Mouse (Mus musculus): ENCODE results near the gene Gm20517. TPM values are rescaled to one million over a fixed set of nuclear protein-coding genes. Genes with fewer than 3 reads are reported as not detected.
"Not testable (repeated sequence)": the region's sequence is repeated elsewhere in the genome, so short reads cannot be mapped to it uniquely, and the experiment has no call there.

Gene Gm20517
- total RNA-seq, 1 experiment, result 5.4 TPM

GRCm38 (mm10) chr17:47642992-47643391, 31.6 kb downstream of the Gm20517 start:
- no peak for TF ChIP-seq MAFK (IDR thresholded peaks at IDR 0.05; ENCODE audit: insufficient read depth, low read depth, low read length)
- TF ChIP-seq HCFC1 (IDR thresholded peaks at IDR 0.05; ENCODE audit: borderline replicate concordance, insufficient read depth, low read length), result no peak
- no peak for TF ChIP-seq CHD2 (IDR thresholded peaks at IDR 0.05; ENCODE audit: low read depth, low read length)
- no peak for TF ChIP-seq ZC3H11A (IDR thresholded peaks at IDR 0.05; ENCODE audit: borderline replicate concordance, low read depth, low read length)
- TF ChIP-seq ZNF384 (IDR thresholded peaks at IDR 0.05; ENCODE audit: low read depth, low read length), result no peak
- H3K4me1 ChIP-seq (ENCODE audit: control insufficient read depth in 2 of 2, insufficient read depth in 2 of 2, low read length in 2 of 2, poor library complexity in 1 of 2), result 0 out of 4 replicates have a peak, but pooled peaks cover 0 to 3% of the 10 kb centered on the region in 2 experiments
- H3K9me3 ChIP-seq (ENCODE audit: control insufficient read depth, insufficient read depth, low read depth, low read length), result no peaks in the 10 kb centered on the region
- in situ Hi-C loops (cut with MboI; ENCODE audit: low sequenced_read_pairs in 2 of 2, unreplicated experiment in 2 of 2), result no loop called here
- no peak overlapping the region for H3K27ac ChIP-seq (ENCODE audit: insufficient read depth, low read depth, low read length, poor library complexity, severe bottlenecking)
- H3K36me3 ChIP-seq (ENCODE audit: control insufficient read depth, insufficient read depth, low read length, poor library complexity, severe bottlenecking), result no peaks in the 10 kb centered on the region
- H3K4me3 ChIP-seq (ENCODE audit: insufficient read depth in 1 of 2, low read depth in 1 of 2, low read length in 2 of 2, poor library complexity in 1 of 2, severe bottlenecking in 1 of 2), result no peak overlapping the region
- no peak for DNase-seq (ENCODE audit: low read depth, low spot score)
- H3K9ac ChIP-seq (ENCODE audit: insufficient read depth, low read depth, low read length, poor library complexity, severe bottlenecking), result no peak overlapping the region

GRCm38 (mm10) chr17:47646683-47647082, 35.3 kb downstream of the Gm20517 start:
- in situ Hi-C loops (cut with MboI; ENCODE audit: low sequenced_read_pairs in 2 of 2, unreplicated experiment in 2 of 2), result no loop called here
- Histone ChIP-seq H3K4me3 (ENCODE audit: insufficient read depth in 1 of 2, low read depth in 1 of 2, low read length in 2 of 2, poor library complexity in 1 of 2, severe bottlenecking in 1 of 2) (no peak overlapping the region), H3K27ac (ENCODE audit: insufficient read depth, low read depth, low read length, poor library complexity, severe bottlenecking) (no peak overlapping the region), H3K4me1 (ENCODE audit: control insufficient read depth in 2 of 2, insufficient read depth in 2 of 2, low read length in 2 of 2, poor library complexity in 1 of 2) (peaks cover 3% of the 10 kb centered on the region in 2 experiments; a peak in 1 of 4 replicates), H3K9me3 (ENCODE audit: control insufficient read depth, insufficient read depth, low read depth, low read length) (no peaks in the 10 kb centered on the region), H3K9ac (ENCODE audit: insufficient read depth, low read depth, low read length, poor library complexity, severe bottlenecking) (no peak overlapping the region), H3K36me3 (ENCODE audit: control insufficient read depth, insufficient read depth, low read length, poor library complexity, severe bottlenecking) (no peaks in the 10 kb centered on the region)
- TF ChIP-seq ZNF384 (IDR thresholded peaks at IDR 0.05; ENCODE audit: low read depth, low read length) (peak; percentile 94), ZC3H11A (IDR thresholded peaks at IDR 0.05; ENCODE audit: borderline replicate concordance, low read depth, low read length) (peak; percentile 46; the same call in 1 of the 2 replicates), MAFK (IDR thresholded peaks at IDR 0.05; ENCODE audit: insufficient read depth, low read depth, low read length) (no peak)
- peak; percentile 93 for DNase-seq (ENCODE audit: low read depth, low spot score)

- peaks cover 3% of the 10 kb centered on the region in 2 experiments; a peak in 1 of 4 replicates for H3K4me1 ChIP-seq (ENCODE audit: control insufficient read depth in 2 of 2, insufficient read depth in 2 of 2, low read length in 2 of 2, poor library complexity in 1 of 2)
Observed at GRCm38 (mm10) chr17:47648966-47649365, 37.6 kb downstream of the Gm20517 start.

GRCm38 (mm10) chr17:47651953-47652352, 40.6 kb downstream of the Gm20517 start:
- Histone ChIP-seq H3K9me3 (ENCODE audit: control insufficient read depth, insufficient read depth, low read depth, low read length) (no peaks in the 10 kb centered on the region), H3K4me3 (ENCODE audit: insufficient read depth in 1 of 2, low read depth in 1 of 2, low read length in 2 of 2, poor library complexity in 1 of 2, severe bottlenecking in 1 of 2) (no peak overlapping the region), H3K4me1 (ENCODE audit: control insufficient read depth in 2 of 2, insufficient read depth in 2 of 2, low read length in 2 of 2, poor library complexity in 1 of 2) (peaks cover 3 to 4% of the 10 kb centered on the region in 2 experiments; a peak in 3 of 4 replicates), H3K9ac (ENCODE audit: insufficient read depth, low read depth, low read length, poor library complexity, severe bottlenecking) (no peak overlapping the region), H3K27ac (ENCODE audit: insufficient read depth, low read depth, low read length, poor library complexity, severe bottlenecking) (no peak overlapping the region), H3K36me3 (ENCODE audit: control insufficient read depth, insufficient read depth, low read length, poor library complexity, severe bottlenecking) (no peaks in the 10 kb centered on the region)
- TF ChIP-seq ZC3H11A (IDR thresholded peaks at IDR 0.05; ENCODE audit: borderline replicate concordance, low read depth, low read length), result no peak
- no peak for TF ChIP-seq HCFC1 (IDR thresholded peaks at IDR 0.05; ENCODE audit: borderline replicate concordance, insufficient read depth, low read length)
- in situ Hi-C loops (cut with MboI; ENCODE audit: low sequenced_read_pairs in 2 of 2, unreplicated experiment in 2 of 2), result no loop called here
- DNase-seq (ENCODE audit: low read depth, low spot score), result no peak

More at GRCm38 (mm10) chr17:47648966-47649365, 37.6 kb downstream of the Gm20517 start:
- H3K9me3 ChIP-seq (ENCODE audit: control insufficient read depth, insufficient read depth, low read depth, low read length), result no peaks in the 10 kb centered on the region
- no peak overlapping the region for H3K9ac ChIP-seq (ENCODE audit: insufficient read depth, low read depth, low read length, poor library complexity, severe bottlenecking)
- no peak for TF ChIP-seq CHD2 (IDR thresholded peaks at IDR 0.05; ENCODE audit: low read depth, low read length)
- no peak for TF ChIP-seq HCFC1 (IDR thresholded peaks at IDR 0.05; ENCODE audit: borderline replicate concordance, insufficient read depth, low read length)
- no peak for TF ChIP-seq MAFK (IDR thresholded peaks at IDR 0.05; ENCODE audit: insufficient read depth, low read depth, low read length)
- TF ChIP-seq ZNF384 (IDR thresholded peaks at IDR 0.05; ENCODE audit: low read depth, low read length), result no peak
- TF ChIP-seq ZC3H11A (IDR thresholded peaks at IDR 0.05; ENCODE audit: borderline replicate concordance, low read depth, low read length), result no peak
- no peaks in the 10 kb centered on the region for H3K36me3 ChIP-seq (ENCODE audit: control insufficient read depth, insufficient read depth, low read length, poor library complexity, severe bottlenecking)
- no peak overlapping the region for H3K4me3 ChIP-seq (ENCODE audit: insufficient read depth in 1 of 2, low read depth in 1 of 2, low read length in 2 of 2, poor library complexity in 1 of 2, severe bottlenecking in 1 of 2)
- peak overlapping the region; percentile 27; the same call in 1 of the 2 replicates for H3K27ac ChIP-seq (ENCODE audit: insufficient read depth, low read depth, low read length, poor library complexity, severe bottlenecking)
- in situ Hi-C loops (cut with MboI; ENCODE audit: low sequenced_read_pairs in 2 of 2, unreplicated experiment in 2 of 2), result no loop called here
- peak; percentile 56 for DNase-seq (ENCODE audit: low read depth, low spot score)

- DNase-seq (ENCODE audit: low read depth, low spot score); in situ Hi-C loops (cut with MboI; ENCODE audit: low sequenced_read_pairs in 2 of 2, unreplicated experiment in 2 of 2); H3K4me1 ChIP-seq (ENCODE audit: control insufficient read depth in 2 of 2, insufficient read depth in 2 of 2, low read length in 2 of 2, poor library complexity in 1 of 2): not testable (repeated sequence)
Observed at GRCm38 (mm10) chr17:47654346-47654745, 43.0 kb downstream of the Gm20517 start.

More at GRCm38 (mm10) chr17:47654346-47654745, 43.0 kb downstream of the Gm20517 start:
- H3K9me3 ChIP-seq (ENCODE audit: control insufficient read depth, insufficient read depth, low read depth, low read length); H3K4me3 ChIP-seq (ENCODE audit: insufficient read depth in 1 of 2, low read depth in 1 of 2, low read length in 2 of 2, poor library complexity in 1 of 2, severe bottlenecking in 1 of 2); H3K9ac ChIP-seq (ENCODE audit: insufficient read depth, low read depth, low read length, poor library complexity, severe bottlenecking); H3K27ac ChIP-seq (ENCODE audit: insufficient read depth, low read depth, low read length, poor library complexity, severe bottlenecking); H3K36me3 ChIP-seq (ENCODE audit: control insufficient read depth, insufficient read depth, low read length, poor library complexity, severe bottlenecking): not testable (repeated sequence)
